Mouse (Mus musculus): Measurements from ENCODE around the gene Cmtm4.

Cmtm4 gene

DNA sequence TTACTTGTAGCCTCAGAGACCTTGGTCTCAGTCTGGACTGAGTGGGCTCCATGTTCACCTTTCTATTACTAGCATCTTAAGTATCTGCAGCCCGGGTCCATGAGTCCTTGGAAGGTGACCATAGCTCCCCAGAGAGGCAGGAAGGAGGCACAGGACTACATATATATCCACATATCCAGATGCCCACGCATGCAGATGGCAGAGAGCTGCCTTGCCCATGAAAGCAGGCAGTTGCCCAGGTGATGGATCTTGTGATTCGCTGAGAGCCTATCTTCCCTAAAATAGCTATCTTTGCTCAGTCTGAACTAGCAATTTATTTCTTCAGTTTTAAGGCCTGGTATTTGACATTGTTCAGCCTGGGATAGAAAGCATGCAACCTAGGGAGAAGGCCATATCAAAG is 15.9 kb upstream of the Cmtm4 start:
- in situ Hi-C loops (cut with MboI, MseI) = no loop called here

DNA sequence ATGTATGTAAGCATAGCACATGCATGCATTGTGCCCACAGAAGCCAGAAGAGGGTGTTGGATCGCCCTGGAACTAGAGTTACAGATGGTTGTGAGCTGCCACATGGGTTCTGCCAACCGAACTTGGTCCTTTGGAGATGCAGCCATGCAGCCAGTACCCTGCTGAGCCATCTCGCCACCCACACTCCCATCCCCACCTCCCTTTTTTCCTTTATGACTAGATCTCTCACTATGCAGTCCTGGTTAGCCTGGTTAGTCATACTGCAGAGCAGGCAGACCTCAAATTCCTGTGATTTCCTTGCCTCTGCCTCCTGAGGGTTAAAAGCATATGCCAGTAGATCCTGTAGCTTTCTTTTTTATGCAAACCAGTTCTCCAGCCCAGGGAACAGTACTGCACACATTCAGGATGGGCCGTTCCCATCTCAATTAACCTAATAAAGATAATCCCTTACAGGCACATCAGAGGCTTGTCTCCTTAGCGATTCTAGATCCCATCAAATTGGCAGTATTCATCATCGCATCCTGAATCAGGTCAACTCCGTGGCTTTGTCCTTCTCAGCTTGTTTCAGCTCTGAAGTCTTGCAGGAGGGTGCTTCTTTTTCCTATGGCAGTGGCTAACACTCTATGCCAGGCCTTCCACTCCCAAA is 15.1 kb upstream of the Cmtm4 start:
- in situ Hi-C loops (cut with MboI, MseI) = no loop called here

DNA sequence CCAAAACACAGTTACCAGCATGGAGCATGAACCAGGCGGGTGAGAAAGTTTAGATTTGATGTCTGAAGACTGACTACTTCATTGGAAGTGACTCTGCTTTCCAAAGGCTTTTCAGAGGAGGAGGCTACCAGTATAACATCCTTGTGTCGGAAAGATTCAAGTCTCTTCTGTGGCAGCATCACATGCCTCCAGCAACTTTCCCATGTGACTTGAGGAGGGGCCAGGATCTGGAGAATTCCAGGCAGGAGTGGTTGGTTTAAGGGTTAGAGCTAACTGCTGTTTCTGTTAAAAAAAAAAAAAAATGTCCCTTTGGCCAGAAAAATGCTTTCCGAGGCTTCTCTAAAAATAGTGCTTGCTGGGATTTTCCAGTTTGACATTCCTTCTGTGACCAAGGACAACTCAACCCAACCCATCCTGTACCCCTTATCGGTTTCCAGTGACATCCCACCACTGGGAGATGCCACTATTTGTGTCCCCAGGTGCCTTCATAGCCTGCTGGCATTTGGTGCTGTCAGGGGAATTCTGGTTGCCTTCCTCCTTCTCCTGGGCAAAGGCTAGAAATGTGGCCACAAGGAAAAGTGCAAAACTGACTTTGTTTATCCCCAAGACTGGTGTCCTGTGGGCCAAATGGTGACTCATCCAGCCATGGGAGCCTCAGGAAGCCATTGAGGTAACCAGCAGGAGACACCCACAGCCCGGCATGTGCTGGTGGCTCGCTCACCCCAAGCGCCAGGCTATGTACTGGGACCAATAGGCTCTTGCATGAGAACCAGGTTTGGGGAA is 12.9 kb upstream of the Cmtm4 start:
- in situ Hi-C loops (cut with MboI, MseI) = no loop called here

- in situ Hi-C loops (cut with MboI, MseI) = no loop called here
Observed at GRCm38 (mm10) chr8:104406340-104407128, 10.9 kb upstream of the Cmtm4 start.

DNA sequence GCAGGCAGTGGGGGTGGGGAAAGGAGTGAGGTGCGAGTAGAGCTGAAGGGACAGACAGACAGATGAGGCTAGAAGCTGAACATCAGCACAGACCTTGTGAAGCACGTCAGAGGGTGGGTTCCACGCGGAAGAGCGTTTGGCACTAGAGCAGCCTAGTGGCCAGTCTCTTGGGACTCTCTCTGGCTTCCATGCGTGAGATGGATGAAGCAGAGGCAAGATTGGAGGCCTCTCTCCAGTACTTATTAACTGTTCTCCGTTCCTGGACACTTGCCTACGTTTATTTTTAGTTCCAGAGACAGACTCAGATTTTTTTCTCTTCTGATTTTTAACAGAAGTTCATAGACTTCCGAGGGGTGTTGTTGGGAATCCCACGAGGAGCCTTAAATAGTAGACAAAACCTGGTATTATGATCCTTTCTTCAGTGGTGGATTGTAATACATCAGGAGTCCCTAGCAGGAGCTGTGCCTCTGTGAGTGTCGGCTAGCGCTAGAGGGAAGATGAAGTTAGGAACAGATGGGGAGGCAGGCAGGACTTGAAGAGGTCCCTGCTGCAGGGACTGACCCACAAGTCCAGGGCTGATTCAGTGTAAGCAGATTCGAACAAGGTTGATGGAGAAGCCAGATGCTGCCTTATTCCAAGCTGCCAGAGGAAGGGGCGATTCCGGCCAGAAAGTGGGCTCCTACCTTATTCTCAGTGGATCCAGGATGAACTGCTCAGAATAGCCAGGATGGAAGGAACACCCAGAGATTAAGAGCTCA is 10.0 kb upstream of the Cmtm4 start:
- in situ Hi-C loops (cut with MboI, MseI) = no loop called here

GRCm38 (mm10) chr8:104403596-104403995 is 8.0 kb upstream of the Cmtm4 start:
- in situ Hi-C loops (cut with MboI, MseI) = loop anchor here (5.0 kb wide), 1 partner anchor 61 kb away; no protein-coding TSS in a partner anchor

DNA sequence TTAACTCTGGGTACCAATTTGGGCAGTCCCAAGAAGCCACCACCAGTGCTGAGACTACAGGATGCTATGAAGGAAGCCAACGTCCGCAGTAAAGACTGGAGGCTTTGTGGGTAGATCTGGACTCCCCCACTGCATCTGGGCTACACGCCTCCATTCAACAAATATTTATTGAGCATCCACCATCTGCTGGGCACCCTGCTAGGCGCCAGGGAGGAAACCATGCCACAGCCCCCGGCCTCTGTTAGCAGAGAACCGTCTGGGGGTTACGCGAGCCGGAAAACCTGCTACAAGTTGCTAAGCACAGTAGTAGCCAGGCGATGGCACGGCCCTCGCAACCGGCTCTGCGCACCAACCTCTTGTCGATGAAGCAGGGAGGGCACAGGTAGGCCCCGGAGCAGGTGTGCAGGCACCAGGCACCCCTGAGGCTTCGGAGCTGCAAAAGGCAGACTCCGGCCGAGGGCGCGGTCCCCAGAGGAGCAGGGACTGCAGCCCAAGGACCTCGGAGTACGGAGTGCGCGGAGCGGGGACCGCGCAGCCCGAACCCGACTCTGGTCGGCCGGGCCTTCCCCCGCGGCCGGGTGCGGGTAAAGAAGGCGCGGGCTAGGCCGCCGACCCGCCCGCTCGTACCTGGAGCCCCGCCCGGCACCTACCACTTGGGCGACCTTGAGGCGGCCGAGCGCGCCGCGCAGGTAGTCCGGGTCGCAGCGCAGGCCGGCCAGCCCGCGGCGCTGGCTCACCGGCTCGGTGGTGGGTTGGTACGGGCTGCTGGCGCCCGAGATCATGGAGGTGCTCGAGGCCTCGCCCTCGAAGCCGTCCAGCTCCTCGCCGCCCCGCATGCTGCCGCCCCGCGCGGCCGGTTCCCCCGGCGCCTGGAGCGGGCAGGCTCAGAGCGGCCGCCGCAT is 555 bp downstream of the Cmtm4 start:
- in situ Hi-C loops (cut with MboI, MseI) = no loop called here

DNA sequence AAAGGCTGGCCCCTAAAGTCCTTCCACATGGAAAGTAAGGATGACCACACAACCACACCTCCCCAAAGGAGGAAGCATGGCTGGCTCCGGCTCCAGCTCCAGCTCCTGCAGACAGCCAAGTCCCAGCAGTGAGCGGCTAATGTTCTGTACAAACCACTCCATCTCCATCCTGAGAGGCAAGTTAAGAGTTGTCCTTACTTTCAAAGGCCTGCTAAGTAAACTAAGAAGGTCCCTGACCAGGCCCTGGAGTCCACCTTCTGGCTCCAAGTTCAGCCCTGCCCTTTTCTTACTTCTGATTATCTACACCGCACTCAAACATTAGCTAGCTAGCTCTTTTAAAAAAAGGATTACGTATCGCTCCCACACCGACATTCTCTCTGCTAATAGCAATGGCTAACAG is 1.8 kb downstream of the Cmtm4 start:
- in situ Hi-C loops (cut with MboI, MseI) = no loop called here

DNA sequence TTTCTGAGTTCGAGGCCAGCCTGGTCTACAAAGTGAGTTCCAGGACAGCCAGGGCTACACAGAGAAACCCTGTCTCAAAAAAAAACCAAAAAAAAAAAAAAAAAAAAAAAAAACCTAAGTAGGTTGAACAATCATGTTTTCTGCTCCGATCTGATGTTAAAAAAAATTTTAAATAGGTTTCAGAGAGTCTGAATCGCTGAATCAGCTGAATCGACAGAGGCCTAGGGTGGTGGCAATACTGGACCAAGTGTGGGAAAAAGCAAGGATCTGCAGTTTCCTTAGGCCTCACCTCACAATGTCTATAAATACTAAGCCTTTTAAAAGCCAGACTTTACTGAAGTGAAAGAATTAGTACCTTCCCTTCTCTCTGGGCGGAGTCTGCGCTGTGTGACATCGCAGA is 2.5 kb downstream of the Cmtm4 start:
- in situ Hi-C loops (cut with MboI, MseI) = no loop called here

DNA sequence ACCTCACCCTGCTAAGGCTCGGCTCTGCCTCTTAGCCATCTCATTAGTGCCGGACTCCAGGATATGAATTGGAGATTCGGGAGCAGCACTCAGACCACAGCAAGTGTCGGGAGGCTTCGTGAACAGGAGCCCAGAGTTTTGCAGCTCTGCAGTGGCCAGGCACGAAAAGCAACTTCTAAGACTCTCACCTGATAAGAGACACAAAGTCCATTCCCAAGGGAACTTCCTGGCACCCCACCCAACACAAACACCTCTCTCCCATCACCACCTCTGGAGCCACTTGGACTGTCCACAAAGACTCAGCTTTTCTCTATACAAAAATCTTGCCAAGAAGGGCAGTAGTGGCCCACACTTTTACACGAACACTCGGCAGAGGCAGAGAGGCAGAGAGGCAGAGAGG is 5.4 kb downstream of the Cmtm4 start:
- in situ Hi-C loops (cut with MboI, MseI) = no loop called here

DNA sequence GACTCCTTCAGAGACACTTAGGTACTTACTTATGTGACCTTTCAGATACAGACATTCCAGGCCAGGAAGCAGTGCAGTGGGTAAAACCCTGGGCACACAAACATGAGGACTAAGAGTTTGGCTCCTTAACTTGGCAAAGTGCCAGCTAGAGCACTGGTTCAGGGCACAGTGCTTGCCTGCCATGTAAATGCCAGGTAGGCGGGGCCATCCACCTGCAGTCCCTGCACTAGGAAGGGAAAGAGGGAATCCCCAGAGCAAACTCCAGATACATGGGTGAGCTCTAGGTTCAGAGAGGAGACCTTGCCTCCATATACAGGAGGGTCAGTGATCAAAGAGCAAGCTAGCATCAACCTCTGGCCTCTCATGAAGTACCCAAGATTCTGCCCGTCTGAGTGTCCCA is 7.6 kb downstream of the Cmtm4 start:
- in situ Hi-C loops (cut with MboI, MseI) = no loop called here

GRCm38 (mm10) chr8:104387501-104387900 is 8.1 kb downstream of the Cmtm4 start:
- in situ Hi-C loops (cut with MboI, MseI) = no loop called here

DNA sequence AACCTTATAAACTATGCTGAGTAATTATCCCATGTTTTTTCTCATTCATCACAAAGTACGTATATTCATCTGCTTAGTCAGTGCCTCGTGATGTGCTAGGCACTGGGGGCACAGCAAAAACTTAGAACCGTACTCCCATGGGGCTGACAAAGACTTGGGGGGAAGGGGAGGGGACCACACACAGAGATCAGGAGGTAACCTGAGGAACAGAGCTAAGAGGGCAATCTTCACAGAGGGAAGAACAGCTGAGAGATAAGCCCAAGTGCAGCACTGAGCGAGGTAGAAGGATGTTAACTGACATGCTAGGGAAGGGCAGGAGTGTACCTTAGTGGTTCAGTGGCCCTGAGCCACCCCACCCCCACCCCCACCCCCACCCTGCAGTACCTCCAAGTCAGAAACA is 8.9 kb downstream of the Cmtm4 start:
- in situ Hi-C loops (cut with MboI, MseI) = no loop called here

DNA sequence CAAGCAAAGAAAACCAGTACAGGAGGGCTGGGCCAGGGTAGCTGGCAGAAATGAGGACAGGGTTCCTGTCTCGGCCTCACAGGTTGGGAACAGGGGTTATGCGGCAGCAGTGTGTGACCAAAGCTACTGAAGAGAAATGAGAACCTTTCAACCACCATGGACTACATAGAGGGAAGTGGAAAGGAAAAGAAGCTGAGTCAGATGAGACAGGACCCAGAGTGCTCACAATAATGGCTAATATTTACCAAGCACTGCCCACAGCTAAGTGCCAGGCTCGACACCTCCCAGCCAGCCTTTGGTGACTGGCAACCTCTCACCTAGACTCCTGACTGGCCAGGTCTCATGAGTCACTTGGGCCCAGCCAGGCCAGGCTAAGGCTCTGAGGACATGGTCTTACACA is 11.6 kb downstream of the Cmtm4 start:
- in situ Hi-C loops (cut with MboI, MseI) = no loop called here

DNA sequence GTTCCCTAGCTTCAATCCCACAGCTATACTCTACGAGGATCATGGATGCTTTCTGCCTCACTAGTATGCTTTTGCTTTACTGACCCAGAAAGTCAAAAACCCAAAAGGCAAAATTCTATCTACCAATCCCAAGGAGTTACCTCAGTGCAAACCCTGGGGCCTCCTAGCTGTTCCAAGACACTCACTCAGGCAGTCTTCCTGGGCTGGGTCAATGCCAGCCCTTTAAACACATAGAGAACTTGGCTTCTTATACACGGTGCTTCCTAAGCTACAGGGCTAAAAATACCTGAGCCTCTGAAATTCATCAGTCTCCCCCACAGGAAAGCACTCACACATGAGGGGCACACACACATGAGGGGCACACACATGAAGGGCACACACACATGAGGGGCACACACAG is 12.3 kb downstream of the Cmtm4 start:
- in situ Hi-C loops (cut with MboI, MseI) = no loop called here

DNA sequence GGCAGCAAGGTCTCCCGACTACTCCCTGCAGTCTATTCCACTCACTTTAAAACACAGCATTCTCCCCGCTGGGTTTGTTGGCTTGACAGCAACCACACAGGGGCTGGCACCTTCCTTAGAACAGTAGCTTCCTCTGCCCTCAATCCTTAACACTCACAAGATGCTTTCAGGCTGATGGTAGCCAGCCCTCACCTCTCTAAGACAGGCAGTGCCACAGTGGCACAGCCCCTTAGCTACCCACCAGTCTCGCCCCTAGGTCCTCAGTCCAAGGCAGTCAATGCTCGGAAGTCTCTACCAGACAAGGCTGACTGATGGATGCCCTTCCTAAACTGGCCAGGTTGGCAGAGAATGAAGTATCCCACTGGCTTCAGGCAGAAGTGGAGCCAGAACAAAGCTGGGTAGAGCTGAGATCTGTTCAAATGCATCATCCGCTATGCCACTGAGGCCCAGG is 14.6 kb downstream of the Cmtm4 start:
- in situ Hi-C loops (cut with MboI, MseI) = no loop called here

- in situ Hi-C loops (cut with MboI, MseI) = no loop called here
Observed at GRCm38 (mm10) chr8:104380269-104380668, 15.3 kb downstream of the Cmtm4 start.

DNA sequence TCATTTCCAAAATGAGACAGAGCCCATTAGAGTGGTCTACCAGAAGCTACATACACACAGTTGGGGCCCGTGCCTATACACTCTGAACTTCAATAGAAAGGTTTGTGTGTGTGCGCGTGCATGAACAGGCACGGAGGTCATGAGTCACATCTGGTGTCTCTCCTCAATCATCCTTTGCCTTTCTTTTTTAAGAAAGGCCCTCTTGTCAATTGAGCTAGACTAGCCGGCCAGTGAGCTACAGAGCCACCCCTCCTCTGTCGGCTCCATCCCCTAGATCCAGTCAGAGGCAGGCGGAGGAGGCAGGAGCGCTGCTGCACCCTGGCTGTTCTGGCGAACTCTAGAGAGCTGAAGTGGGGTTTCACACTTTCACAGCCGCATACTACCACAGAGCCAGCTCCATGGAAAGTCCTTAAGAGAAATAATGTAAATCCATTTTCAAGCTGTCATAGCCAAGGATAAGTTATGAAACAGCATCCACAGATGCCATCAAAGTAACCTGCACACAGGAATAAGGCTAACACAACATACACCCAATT is 16.2 kb downstream of the Cmtm4 start:
- in situ Hi-C loops (cut with MboI, MseI) = no loop called here

- in situ Hi-C loops (cut with MboI, MseI) = no loop called here
Observed at GRCm38 (mm10) chr8:104376669-104377068, 18.9 kb downstream of the Cmtm4 start.

- in situ Hi-C loops (cut with MboI, MseI) = no loop called here
Observed at GRCm38 (mm10) chr8:104375959-104376358, 19.6 kb downstream of the Cmtm4 start.
